Mouse (Mus musculus) macrophage (primary cell): ENCODE measurements around the gene Rnf114. TPM values are rescaled to one million over a fixed set of nuclear protein-coding genes. Genes with fewer than 3 reads are reported as not detected.

Experiments
- H3K27ac ChIP-seq: fragments of 350-480 bp; formaldehyde crosslinking; 2 replicates; pipeline ENCODE4 v1.9.0; 2021
- H3K36me3 ChIP-seq: fragments of 350-480 bp; formaldehyde crosslinking; 2 replicates; pipeline ENCODE4 v1.9.0; 2021; ENCODE audit errors: inconsistent target
- H3K4me3 ChIP-seq: fragments of 350-480 bp; formaldehyde crosslinking; 2 replicates; pipeline ENCODE4 v1.9.0; 2021; ENCODE audit errors: inconsistent target
- H3K79me2 ChIP-seq: fragments of 350-480 bp; formaldehyde crosslinking; 2 replicates; pipeline ENCODE4 v1.9.0; 2021; ENCODE audit errors: inconsistent target
- WGBS: methylation state at CpG from one replicate; pipeline ENCODE4 v1.1.7; 2026; ENCODE audit warnings: inconsistent platforms; ENCODE audit not compliant: missing documents; 5-methylcytosine and 5-hydroxymethylcytosine counted together
- polyA plus RNA-seq: library from polyadenylated mRNA; stranded (reverse); fragments of 250-400 nt; gene quantifications from 3 replicates; pipeline ENCODE4 v1.2.4, GENCODE M21; 2018; ENCODE audit warnings: inconsistent platforms

The Rnf114 gene
- polyA plus RNA-seq, 1 experiment from 2014 or later = 48.9 TPM

- WGBS = 91% methylated on average over 24 of the region's 24 CpGs
Measured at GRCm38 (mm10) chr2:167483827-167484410, 8.5 kb upstream of the Rnf114 start.

GRCm38 (mm10) chr2:167484932-167485331 lies 7.5 kb upstream of the Rnf114 start:
- peaks cover 93% of the 10 kb centered on the region for H3K79me2 ChIP-seq
- H3K36me3 ChIP-seq = peaks cover 59% of the 10 kb centered on the region
- H3K4me3 ChIP-seq = no peak overlapping the region
- WGBS = 92% methylated on average over 11 of the region's 11 CpGs
- H3K27ac ChIP-seq = no peak overlapping the region

More at GRCm38 (mm10) chr2:167483827-167484410, 8.5 kb upstream of the Rnf114 start:
- no peak overlapping the region for H3K4me3 ChIP-seq
- peaks cover 91% of the 10 kb centered on the region for H3K79me2 ChIP-seq
- H3K36me3 ChIP-seq = peaks cover 59% of the 10 kb centered on the region
- no peak overlapping the region for H3K27ac ChIP-seq

- peaks cover 52% of the 10 kb centered on the region for H3K36me3 ChIP-seq
- H3K4me3 ChIP-seq = no peak overlapping the region
- H3K79me2 ChIP-seq = peaks cover 93% of the 10 kb centered on the region
- 88% methylated on average over 7 of the region's 7 CpGs for WGBS
- no peak overlapping the region for H3K27ac ChIP-seq
Measured at GRCm38 (mm10) chr2:167485501-167486377, 6.7 kb upstream of the Rnf114 start.

- peaks cover 48% of the 10 kb centered on the region for H3K36me3 ChIP-seq
- WGBS = 96% methylated on average over 3 of the region's 4 CpGs
Measured at GRCm38 (mm10) chr2:167486573-167486972, 5.9 kb upstream of the Rnf114 start.

GRCm38 (mm10) chr2:167487551-167487950 lies 4.9 kb upstream of the Rnf114 start:
- peaks cover 45% of the 10 kb centered on the region for H3K36me3 ChIP-seq
- H3K27ac ChIP-seq = no peak overlapping the region
- no peak overlapping the region for H3K4me3 ChIP-seq
- H3K79me2 ChIP-seq = peaks cover 98% of the 10 kb centered on the region
- WGBS = 93% methylated on average over 6 of the region's 6 CpGs

More at GRCm38 (mm10) chr2:167486573-167486972, 5.9 kb upstream of the Rnf114 start:
- Histone ChIP-seq H3K79me2 (peaks cover 97% of the 10 kb centered on the region), H3K4me3 (no peak overlapping the region), H3K27ac (no peak overlapping the region)

- Histone ChIP-seq H3K79me2 (peaks cover 94% of the 10 kb centered on the region), H3K4me3 (no peak overlapping the region), H3K27ac (no peak overlapping the region), H3K36me3 (peaks cover 41% of the 10 kb centered on the region)
- 94% methylated on average over 6 of the region's 6 CpGs for WGBS
Measured at GRCm38 (mm10) chr2:167487994-167488393, 4.5 kb upstream of the Rnf114 start.

- Histone ChIP-seq H3K4me3 (peak overlapping the region; percentile 79), H3K27ac (peak overlapping the region; percentile 52), H3K79me2 (peaks cover 68% of the 10 kb centered on the region), H3K36me3 (peaks cover 15% of the 10 kb centered on the region; the same call in 1 of the 2 replicates)
- 86% methylated on average over 4 of the region's 4 CpGs for WGBS
Measured at GRCm38 (mm10) chr2:167490813-167491525, 1.5 kb upstream of the Rnf114 start.

GRCm38 (mm10) chr2:167492713-167493636 lies 530 bp downstream of the Rnf114 start, which contains the start of gene Spata2:
Gene Spata2 (minus strand): TSS chr2:167492887.
- Histone ChIP-seq H3K36me3 (no peaks in the 10 kb centered on the region), H3K27ac (peak within 1 kb of the TSS; percentile 74), H3K4me3 (peak within 1 kb of the TSS; percentile 79), H3K79me2 (peaks cover 48% of the 10 kb centered on the region)
- 2% methylated on average over 60 of the region's 63 CpGs for WGBS

GRCm38 (mm10) chr2:167496437-167496836 lies 4.0 kb downstream of the Rnf114 start:
- Histone ChIP-seq H3K36me3 (no peaks in the 10 kb centered on the region), H3K4me3 (no peak overlapping the region), H3K79me2 (peaks cover 13% of the 10 kb centered on the region), H3K27ac (peak overlapping the region; percentile 34)
- WGBS = 48% methylated on average over 6 of the region's 7 CpGs

GRCm38 (mm10) chr2:167497272-167497671 lies 4.8 kb downstream of the Rnf114 start:
- WGBS = no CpG with 5 or more reads among the region's 5 CpGs
- Histone ChIP-seq H3K4me3 (no peak overlapping the region), H3K27ac (peak overlapping the region; percentile 34; the same call in 1 of the 2 replicates), H3K79me2 (peaks cover 5% of the 10 kb centered on the region), H3K36me3 (no peaks in the 10 kb centered on the region)

- WGBS = 29% methylated on average over 13 of the region's 13 CpGs
- Histone ChIP-seq H3K4me3 (peak overlapping the region; percentile 45), H3K79me2 (peaks cover 40% of the 10 kb centered on the region), H3K36me3 (peaks cover 12% of the 10 kb centered on the region), H3K27ac (peak overlapping the region; percentile 60)
Measured at GRCm38 (mm10) chr2:167502554-167503252, 10.3 kb downstream of the Rnf114 start.

- 1% methylated on average over 68 of the region's 85 CpGs for WGBS
Measured at GRCm38 (mm10) chr2:167503253-167503895, 10.9 kb downstream of the Rnf114 start.

GRCm38 (mm10) chr2:167503896-167504349 lies 11.5 kb downstream of the Rnf114 start:
- Histone ChIP-seq H3K79me2 (peaks cover 52% of the 10 kb centered on the region), H3K36me3 (peaks cover 24% of the 10 kb centered on the region), H3K27ac (peak overlapping the region; percentile 91), H3K4me3 (peak overlapping the region; percentile 67)
- under 1% methylated on average over 32 of the region's 32 CpGs for WGBS

More at GRCm38 (mm10) chr2:167503253-167503895, 10.9 kb downstream of the Rnf114 start:
- Histone ChIP-seq H3K4me3 (peak overlapping the region; percentile 67), H3K79me2 (peaks cover 46% of the 10 kb centered on the region), H3K27ac (peak overlapping the region; percentile 60), H3K36me3 (peaks cover 19% of the 10 kb centered on the region)
